Mouse (Mus musculus): Measurements from ENCODE around the gene Zfp1. TPM values are rescaled to one million over a fixed set of nuclear protein-coding genes. Genes with fewer than 3 reads are reported as not detected.
A peak's percentile ranks its signal among the peaks of the same experiment; 100 is the strongest.

The Zfp1 gene
- polyA plus RNA-seq, 1 experiment from 2014 or later, result 22.0 TPM

GRCm38 (mm10) chr8:111666751-111667150, 23.6 kb downstream of the Zfp1 start:
- no peak for DNase-seq
- 69% methylated on average over 2 of the region's 2 CpGs for WGBS
- Histone ChIP-seq H3K27ac (ENCODE audit: low read depth) (no peak overlapping the region), H3K27me3 (ENCODE audit: insufficient read depth, low read length) (no peaks in the 10 kb centered on the region), H3K4me1 (ENCODE audit: insufficient read depth) (no peaks in the 10 kb centered on the region), H3K9me3 (ENCODE audit: low read depth, low read length) (no peaks in the 10 kb centered on the region), H3K4me2 (no peak overlapping the region), H3K9ac (no peak overlapping the region), H3K36me3 (ENCODE audit: insufficient read depth) (peaks cover 34% of the 10 kb centered on the region; the same call in 1 of the 2 replicates), H3K4me3 (ENCODE audit: low read depth, low read length) (no peak overlapping the region)
- TF ChIP-seq CTCF (IDR thresholded peaks at IDR 0.05; ENCODE audit: low read depth), result no peak
- ATAC-seq (ENCODE audit: insufficient read depth), result no peak

GRCm38 (mm10) chr8:111676237-111676636, 33.0 kb downstream of the Zfp1 start:
- DNase-seq (peak; percentile 26), ATAC-seq (ENCODE audit: insufficient read depth) (no peak)
- Histone ChIP-seq H3K4me1 (ENCODE audit: insufficient read depth) (no peaks in the 10 kb centered on the region), H3K4me3 (ENCODE audit: low read depth, low read length) (no peak overlapping the region), H3K27ac (ENCODE audit: low read depth) (no peak overlapping the region), H3K36me3 (ENCODE audit: insufficient read depth) (0 out of 2 replicates have a peak, but pooled peaks cover 6% of the 10 kb centered on the region), H3K4me2 (no peak overlapping the region), H3K9me3 (ENCODE audit: low read depth, low read length) (no peaks in the 10 kb centered on the region), H3K27me3 (ENCODE audit: insufficient read depth, low read length) (no peaks in the 10 kb centered on the region), H3K9ac (no peak overlapping the region)
- TF ChIP-seq CTCF (IDR thresholded peaks at IDR 0.05; ENCODE audit: low read depth), result peak; percentile 55
- 79% methylated on average over 8 of the region's 8 CpGs for WGBS

GRCm38 (mm10) chr8:111678111-111678510, 34.9 kb downstream of the Zfp1 start:
- Histone ChIP-seq H3K36me3 (ENCODE audit: insufficient read depth) (0 out of 2 replicates have a peak, but pooled peaks cover under 1% of the 10 kb centered on the region), H3K9me3 (ENCODE audit: low read depth, low read length) (no peaks in the 10 kb centered on the region), H3K4me1 (ENCODE audit: insufficient read depth) (no peaks in the 10 kb centered on the region), H3K27me3 (ENCODE audit: insufficient read depth, low read length) (no peaks in the 10 kb centered on the region), H3K27ac (ENCODE audit: low read depth) (no peak overlapping the region), H3K4me2 (no peak overlapping the region), H3K9ac (no peak overlapping the region), H3K4me3 (ENCODE audit: low read depth, low read length) (no peak overlapping the region)
- DNase-seq (peak; percentile 90), ATAC-seq (ENCODE audit: insufficient read depth) (0 out of 2 replicates have a peak, but pooled peaks have one; percentile 52)
- peak; percentile 88 for TF ChIP-seq CTCF (IDR thresholded peaks at IDR 0.05; ENCODE audit: low read depth)
- WGBS, result 29% methylated on average over 3 of the region's 3 CpGs

- H3K27me3 ChIP-seq (ENCODE audit: insufficient read depth, low read length), result no peaks in the 10 kb centered on the region
- H3K4me1 ChIP-seq (ENCODE audit: insufficient read depth), result no peaks in the 10 kb centered on the region
- WGBS, result 85% methylated on average over 7 of the region's 7 CpGs
- H3K9me3 ChIP-seq (ENCODE audit: low read depth, low read length), result no peaks in the 10 kb centered on the region
- H3K36me3 ChIP-seq (ENCODE audit: insufficient read depth), result no peaks in the 10 kb centered on the region
- TF ChIP-seq CTCF (IDR thresholded peaks at IDR 0.05; ENCODE audit: low read depth), result no peak
- no peak overlapping the region for H3K4me2 ChIP-seq
- no peak for ATAC-seq (ENCODE audit: insufficient read depth)
- H3K27ac ChIP-seq (ENCODE audit: low read depth), result no peak overlapping the region
- no peak overlapping the region for H3K4me3 ChIP-seq (ENCODE audit: low read depth, low read length)
- H3K9ac ChIP-seq, result no peak overlapping the region
- DNase-seq, result no peak
Observed at GRCm38 (mm10) chr8:111678848-111679247, 35.6 kb downstream of the Zfp1 start.

- no peaks in the 10 kb centered on the region for H3K9me3 ChIP-seq (ENCODE audit: low read depth, low read length)
- peak; percentile 42 for TF ChIP-seq CTCF (IDR thresholded peaks at IDR 0.05; ENCODE audit: low read depth)
- 29% methylated on average over 17 of the region's 17 CpGs for WGBS
- no peak overlapping the region for H3K4me3 ChIP-seq (ENCODE audit: low read depth, low read length)
- H3K27ac ChIP-seq (ENCODE audit: low read depth), result no peak overlapping the region
- peak; percentile 42; the same call in 1 of the 2 replicates for ATAC-seq (ENCODE audit: insufficient read depth)
- peak overlapping the region; percentile 15; the same call in 1 of the 2 replicates for H3K4me2 ChIP-seq
- DNase-seq, result peak; percentile 47
- H3K27me3 ChIP-seq (ENCODE audit: insufficient read depth, low read length), result no peaks in the 10 kb centered on the region
- H3K4me1 ChIP-seq (ENCODE audit: insufficient read depth), result no peaks in the 10 kb centered on the region
- no peaks in the 10 kb centered on the region for H3K36me3 ChIP-seq (ENCODE audit: insufficient read depth)
- H3K9ac ChIP-seq, result no peak overlapping the region
Observed at GRCm38 (mm10) chr8:111680423-111681028, 37.3 kb downstream of the Zfp1 start.

- H3K4me2 ChIP-seq, result no peak overlapping the region
- no peak overlapping the region for H3K4me3 ChIP-seq (ENCODE audit: low read depth, low read length)
- TF ChIP-seq CTCF (IDR thresholded peaks at IDR 0.05; ENCODE audit: low read depth), result no peak
- H3K4me1 ChIP-seq (ENCODE audit: insufficient read depth), result no peaks in the 10 kb centered on the region
- H3K9me3 ChIP-seq (ENCODE audit: low read depth, low read length), result no peaks in the 10 kb centered on the region
- H3K36me3 ChIP-seq (ENCODE audit: insufficient read depth), result no peaks in the 10 kb centered on the region
- no peak for ATAC-seq (ENCODE audit: insufficient read depth)
- no peak overlapping the region for H3K27ac ChIP-seq (ENCODE audit: low read depth)
- no peak overlapping the region for H3K9ac ChIP-seq
- H3K27me3 ChIP-seq (ENCODE audit: insufficient read depth, low read length), result no peaks in the 10 kb centered on the region
- peak; percentile 13 for DNase-seq
- WGBS, result 69% methylated on average over 11 of the region's 11 CpGs
Observed at GRCm38 (mm10) chr8:111681153-111681552, 38.0 kb downstream of the Zfp1 start.

- Histone ChIP-seq H3K9ac (no peak overlapping the region), H3K4me1 (ENCODE audit: insufficient read depth) (no peaks in the 10 kb centered on the region), H3K27me3 (ENCODE audit: insufficient read depth, low read length) (no peaks in the 10 kb centered on the region), H3K36me3 (ENCODE audit: insufficient read depth) (no peaks in the 10 kb centered on the region), H3K4me3 (ENCODE audit: low read depth, low read length) (no peak overlapping the region), H3K27ac (ENCODE audit: low read depth) (no peak overlapping the region), H3K9me3 (ENCODE audit: low read depth, low read length) (no peaks in the 10 kb centered on the region), H3K4me2 (no peak overlapping the region)
- WGBS, result 27% methylated on average over 9 of the region's 9 CpGs
- ATAC-seq (ENCODE audit: insufficient read depth) (no peak), DNase-seq (no peak)
- no peak for TF ChIP-seq CTCF (IDR thresholded peaks at IDR 0.05; ENCODE audit: low read depth)
Observed at GRCm38 (mm10) chr8:111682521-111682920, 39.3 kb downstream of the Zfp1 start.

Measured in lung, embryonic 14.5 days (tissue).